Mouse (Mus musculus) lung, postnatal 0 days (tissue): ENCODE data around the gene Proser3. TPM values are rescaled to one million over a fixed set of nuclear protein-coding genes. Genes with fewer than 3 reads are reported as not detected.

Experiments
- ATAC-seq: fragments of 200-750 bp; cut with Nextera tagmentation; 2 replicates; pipeline ENCODE4 v1.8.0; 2017; ENCODE audit warnings: moderate library complexity
- DNase-seq: peaks from one replicate; pipeline ENCODE4 v3.0.0-alpha.2; 2016; ENCODE audit warnings: low spot score
- H3K27ac ChIP-seq: fragments of 300-500 bp; sonication (generic); 2 replicates; pipeline ENCODE4 v1.5.1; 2014; ENCODE audit warnings: antibody characterized with exemption, mild to moderate bottlenecking, low read length, mixed read lengths
- H3K27me3 ChIP-seq: fragments of 300-500 bp; sonication (generic); replicated peaks from 2 replicates; pipeline ENCODE4 v1.6.1; 2014; ENCODE audit warnings: low read length, mixed read lengths; ENCODE audit not compliant: insufficient read depth
- H3K36me3 ChIP-seq: fragments of 300-500 bp; sonication (generic); 2 replicates; pipeline ENCODE4 v1.6.1; 2014; ENCODE audit warnings: low read length, mixed read lengths; ENCODE audit not compliant: insufficient read depth
- H3K4me1 ChIP-seq: fragments of 300-500 bp; sonication (generic); 2 replicates; pipeline ENCODE4 v1.6.1; 2014; ENCODE audit warnings: antibody characterized with exemption, low read depth, low read length, mixed read lengths; ENCODE audit not compliant: insufficient read depth
- H3K4me2 ChIP-seq: fragments of 300-500 bp; sonication (generic); replicated peaks from 2 replicates; pipeline ENCODE4 v1.6.1; 2014; ENCODE audit warnings: low read depth, mild to moderate bottlenecking, low read length, moderate library complexity, mixed read lengths
- H3K4me3 ChIP-seq: fragments of 300-500 bp; sonication (generic); 2 replicates; pipeline ENCODE4 v1.5.1; 2014; ENCODE audit warnings: low read depth, low read length
- H3K9ac ChIP-seq: fragments of 300-500 bp; sonication (generic); replicated peaks from 2 replicates; pipeline ENCODE4 v1.6.1; 2014; ENCODE audit warnings: low read depth, mild to moderate bottlenecking
- H3K9me3 ChIP-seq: fragments of 300-500 bp; sonication (generic); 2 replicates; pipeline ENCODE4 v1.6.1; 2016; ENCODE audit warnings: low read length, mixed read lengths
- CTCF ChIP-seq: IDR thresholded peaks from 2 replicates; pipeline ENCODE4 v1.5.1; 2016; ENCODE audit warnings: antibody characterized with exemption, mild to moderate bottlenecking
- EP300 ChIP-seq: IDR thresholded peaks from 2 replicates; pipeline ENCODE4 v1.6.1; 2016; ENCODE audit warnings: antibody characterized with exemption, mild to moderate bottlenecking, control low read depth
- WGBS: fragments of 180-500 bp; shearing (Covaris S2); extraction: QIAGEN DNeasy Blood & Tissue Kit; methylation state at CpG from one replicate; pipeline ENCODE4 v1.1.7; 2014; 5-methylcytosine and 5-hydroxymethylcytosine counted together
- polyA plus RNA-seq: library from polyadenylated mRNA; unstranded; fragments of >200 nt; fragmentation: Nextera tagmentation; extraction: Ambion mirVana; gene quantifications from 2 replicates; pipeline ENCODE4 v1.2.1, GENCODE M21; 2015

Gene Proser3
- polyA plus RNA-seq, 1 experiment from 2014 or later, result 4.4 TPM

- no peak for DNase-seq
- peaks cover 33% of the 10 kb centered on the region for H3K36me3 ChIP-seq
- H3K4me3 ChIP-seq, result no peak overlapping the region
- no peak for TF ChIP-seq CTCF
- TF ChIP-seq EP300, result no peak
- H3K27me3 ChIP-seq, result no peaks in the 10 kb centered on the region
- peaks cover 4% of the 10 kb centered on the region for H3K4me1 ChIP-seq
- no peak overlapping the region for H3K4me2 ChIP-seq
- no peak for ATAC-seq
- WGBS, result 88% methylated on average over 10 of the region's 10 CpGs
- no peak overlapping the region for H3K9ac ChIP-seq
- H3K27ac ChIP-seq, result no peak overlapping the region
- H3K9me3 ChIP-seq, result no peaks in the 10 kb centered on the region
Observed at GRCm38 (mm10) chr7:30584339-30584738, 32.2 kb upstream of the Proser3 start.

GRCm38 (mm10) chr7:30581547-30581946 lies 29.4 kb upstream of the Proser3 start:
- Histone ChIP-seq H3K9ac (no peak overlapping the region), H3K4me3 (no peak overlapping the region), H3K36me3 (peaks cover 59% of the 10 kb centered on the region), H3K27me3 (no peaks in the 10 kb centered on the region), H3K9me3 (no peaks in the 10 kb centered on the region), H3K4me2 (no peak overlapping the region), H3K27ac (no peak overlapping the region), H3K4me1 (no peaks in the 10 kb centered on the region)
- TF ChIP-seq CTCF (no peak), EP300 (no peak)
- ATAC-seq (no peak), DNase-seq (no peak)
- 90% methylated on average over 16 of the region's 16 CpGs for WGBS

- DNase-seq, result no peak
- peaks cover 75% of the 10 kb centered on the region for H3K36me3 ChIP-seq
- no peaks in the 10 kb centered on the region for H3K4me1 ChIP-seq
- no peaks in the 10 kb centered on the region for H3K27me3 ChIP-seq
- 90% methylated on average over 8 of the region's 8 CpGs for WGBS
- TF ChIP-seq EP300, result no peak
- TF ChIP-seq CTCF, result no peak
- no peak overlapping the region for H3K4me3 ChIP-seq
- no peak for ATAC-seq
- H3K9me3 ChIP-seq, result no peaks in the 10 kb centered on the region
- no peak overlapping the region for H3K27ac ChIP-seq
- H3K4me2 ChIP-seq, result no peak overlapping the region
- H3K9ac ChIP-seq, result no peak overlapping the region
Observed at GRCm38 (mm10) chr7:30579950-30580349, 27.9 kb upstream of the Proser3 start.

- no peak overlapping the region for H3K4me3 ChIP-seq
- no peak for DNase-seq
- H3K36me3 ChIP-seq, result peaks cover 71% of the 10 kb centered on the region
Observed at GRCm38 (mm10) chr7:30572969-30573368, 20.9 kb upstream of the Proser3 start.

GRCm38 (mm10) chr7:30572389-30572788 lies 20.3 kb upstream of the Proser3 start:
- WGBS, result 86% methylated on average over 5 of the region's 5 CpGs
- H3K27me3 ChIP-seq, result no peaks in the 10 kb centered on the region
- TF ChIP-seq CTCF (no peak), EP300 (no peak)
- no peak overlapping the region for H3K4me2 ChIP-seq
- no peaks in the 10 kb centered on the region for H3K9me3 ChIP-seq
- DNase-seq (no peak), ATAC-seq (no peak)
- H3K9ac ChIP-seq, result no peak overlapping the region
- no peaks in the 10 kb centered on the region for H3K4me1 ChIP-seq
- H3K36me3 ChIP-seq, result peaks cover 66% of the 10 kb centered on the region
- no peak overlapping the region for H3K27ac ChIP-seq
- H3K4me3 ChIP-seq, result no peak overlapping the region

More at GRCm38 (mm10) chr7:30572969-30573368, 20.9 kb upstream of the Proser3 start:
- no peaks in the 10 kb centered on the region for H3K9me3 ChIP-seq
- no peak overlapping the region for H3K4me2 ChIP-seq
- H3K9ac ChIP-seq, result no peak overlapping the region
- 43% methylated on average over 2 of the region's 2 CpGs for WGBS
- H3K27me3 ChIP-seq, result no peaks in the 10 kb centered on the region
- H3K4me1 ChIP-seq, result no peaks in the 10 kb centered on the region
- no peak for ATAC-seq
- no peak overlapping the region for H3K27ac ChIP-seq
- TF ChIP-seq CTCF (no peak), EP300 (no peak)

GRCm38 (mm10) chr7:30567555-30567954 lies 15.5 kb upstream of the Proser3 start:
- Histone ChIP-seq H3K9me3 (no peaks in the 10 kb centered on the region), H3K27me3 (no peaks in the 10 kb centered on the region), H3K9ac (no peak overlapping the region), H3K36me3 (peaks cover 36% of the 10 kb centered on the region), H3K4me3 (no peak overlapping the region), H3K27ac (no peak overlapping the region), H3K4me2 (no peak overlapping the region), H3K4me1 (peaks cover 3% of the 10 kb centered on the region; the same call in 1 of the 2 replicates)
- TF ChIP-seq CTCF, result no peak
- TF ChIP-seq EP300, result no peak
- 90% methylated on average over 11 of the region's 11 CpGs for WGBS
- no peak for ATAC-seq
- no peak for DNase-seq

- H3K9me3 ChIP-seq, result no peaks in the 10 kb centered on the region
- H3K27me3 ChIP-seq, result no peaks in the 10 kb centered on the region
- ATAC-seq (no peak), DNase-seq (no peak)
- H3K9ac ChIP-seq, result no peak overlapping the region
- WGBS, result 70% methylated on average over 9 of the region's 9 CpGs
- no peak overlapping the region for H3K27ac ChIP-seq
- TF ChIP-seq CTCF, result no peak
- no peak for TF ChIP-seq EP300
- no peak overlapping the region for H3K4me3 ChIP-seq
- H3K36me3 ChIP-seq, result peaks cover 24% of the 10 kb centered on the region
- H3K4me2 ChIP-seq, result no peak overlapping the region
- peaks cover 3% of the 10 kb centered on the region; the same call in 1 of the 2 replicates for H3K4me1 ChIP-seq
Observed at GRCm38 (mm10) chr7:30566033-30566432, 13.9 kb upstream of the Proser3 start.
